Mouse (Mus musculus) mesoderm, embryonic 11.5 days (tissue): Measurements from ENCODE around the gene Oxa1l.
"Not testable (repeated sequence)": the region's sequence is repeated elsewhere in the genome, so short reads cannot be mapped to it uniquely, and the experiment has no call there.

Experiments
- DNase-seq: peaks from one replicate; pipeline ENCODE4 v3.0.0-alpha.2; 2012; ENCODE audit warnings: low read depth, low spot score

The Oxa1l gene

GRCm38 (mm10) chr14:54360577-54361340 lies at the start of gene Oxa1l:
Gene Oxa1l (plus strand): TSS chr14:54360834.
- peak; percentile 97 for DNase-seq

- peak; percentile 44 for DNase-seq
Observed at GRCm38 (mm10) chr14:54311763-54312162, 48.9 kb upstream of the Oxa1l start.

- no peak for DNase-seq
Observed at GRCm38 (mm10) chr14:54321556-54322376, 38.9 kb upstream of the Oxa1l start.

- DNase-seq = no peak
Observed at GRCm38 (mm10) chr14:54324486-54324885, 36.1 kb upstream of the Oxa1l start.

- no peak for DNase-seq
Observed at GRCm38 (mm10) chr14:54328548-54328947, 32.1 kb upstream of the Oxa1l start.

- no peak for DNase-seq
Observed at GRCm38 (mm10) chr14:54329201-54329600, 31.4 kb upstream of the Oxa1l start.

- no peak for DNase-seq
Observed at GRCm38 (mm10) chr14:54331178-54331577, 29.5 kb upstream of the Oxa1l start.

- no peak for DNase-seq
Observed at GRCm38 (mm10) chr14:54332176-54333074, 28.2 kb upstream of the Oxa1l start.

GRCm38 (mm10) chr14:54333452-54334189 lies 27.0 kb upstream of the Oxa1l start:
- no peak for DNase-seq

GRCm38 (mm10) chr14:54340836-54341235 lies 19.8 kb upstream of the Oxa1l start:
- DNase-seq = no peak

- DNase-seq = not testable (repeated sequence)
Observed at GRCm38 (mm10) chr14:54341807-54342206, 18.8 kb upstream of the Oxa1l start.

GRCm38 (mm10) chr14:54350773-54351541 lies 9.7 kb upstream of the Oxa1l start:
- DNase-seq = not testable (repeated sequence)

- no peak for DNase-seq
Observed at GRCm38 (mm10) chr14:54352314-54352713, 8.3 kb upstream of the Oxa1l start.

- no peak for DNase-seq
Observed at GRCm38 (mm10) chr14:54354406-54354805, 6.2 kb upstream of the Oxa1l start.

- no peak for DNase-seq
Observed at GRCm38 (mm10) chr14:54363156-54363555, 2.5 kb downstream of the Oxa1l start.

- DNase-seq = no peak
Observed at GRCm38 (mm10) chr14:54365026-54365645, 4.5 kb downstream of the Oxa1l start.

GRCm38 (mm10) chr14:54366581-54366980 lies 5.9 kb downstream of the Oxa1l start:
- no peak for DNase-seq

- DNase-seq = no peak
Observed at GRCm38 (mm10) chr14:54367429-54368060, 6.9 kb downstream of the Oxa1l start.

- no peak for DNase-seq
Observed at GRCm38 (mm10) chr14:54369372-54369771, 8.7 kb downstream of the Oxa1l start.
